Mouse (Mus musculus) neutrophil, adult 65 days (primary cell): ENCODE measurements around the gene Samd5. TPM values are rescaled to one million over a fixed set of nuclear protein-coding genes. Genes with fewer than 3 reads are reported as not detected.

Source experiments
- total RNA-seq: library from RNA; stranded (reverse); gene quantifications from 2 replicates; pipeline ENCODE4 v1.2.4, GENCODE M21; 2023

Gene Samd5
- total RNA-seq, result 0.05 and 0.09 TPM in 2 replicates

DNA sequence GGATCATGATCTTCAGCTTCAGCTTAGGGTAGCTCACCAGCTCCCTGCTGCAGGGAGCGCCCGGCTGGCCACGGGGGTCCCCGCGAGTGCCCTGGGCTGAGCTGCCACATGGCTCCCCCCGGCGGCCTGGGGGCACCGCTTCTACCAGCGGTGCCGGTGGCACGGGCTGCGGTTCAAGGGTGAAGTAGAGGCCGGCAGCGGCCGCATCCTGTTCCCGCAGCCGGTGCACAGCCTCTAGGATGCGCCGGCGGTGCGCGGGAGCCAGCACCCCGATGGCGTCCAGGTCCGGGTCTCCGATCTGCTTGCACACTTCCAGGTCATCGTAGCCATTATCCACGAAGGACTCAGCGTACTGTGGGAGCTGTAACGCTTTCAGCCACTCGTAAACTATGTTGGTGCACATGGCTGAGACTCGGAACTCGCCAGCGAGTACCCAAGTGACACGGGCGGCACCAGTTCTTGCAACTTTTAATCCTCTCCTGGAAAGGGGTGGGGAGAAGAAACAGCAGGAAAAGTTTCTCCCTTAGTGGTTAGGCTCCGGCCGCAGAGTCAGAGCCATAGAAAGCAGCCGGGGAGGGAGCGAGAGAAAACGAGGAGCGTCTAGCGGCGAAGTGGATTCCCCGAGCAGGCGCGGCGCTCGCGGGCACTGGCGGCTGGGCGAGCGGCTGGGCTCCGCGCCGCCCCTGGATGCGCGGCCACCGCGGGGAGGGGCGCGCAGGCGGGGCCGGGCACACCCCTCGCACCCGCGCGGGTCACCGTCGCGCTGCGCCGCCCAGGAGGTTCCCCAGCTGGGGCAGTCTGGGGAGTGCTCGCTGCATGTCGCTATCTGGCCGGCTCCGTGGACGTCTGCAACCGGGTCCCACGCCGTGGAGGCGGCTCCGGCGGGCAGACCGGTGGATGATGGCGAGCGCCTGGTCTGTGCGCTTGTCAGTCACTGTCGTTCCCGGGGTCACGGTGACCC, at the start of gene Samd5:
Gene Samd5, minus strand, starts transcription at position 648 of the 961 bp plus-strand sequence.

Other genes starting within 250 kb of the Samd5 start
- 70.5 and 90.5 TPM in 2 replicates for gene Stxbp5, start 225.9 kb upstream of the Samd5 start, total RNA-seq